Mouse (Mus musculus): Measurements from ENCODE around the gene Itga11. TPM values are rescaled to one million over a fixed set of nuclear protein-coding genes. Genes with fewer than 3 reads are reported as not detected.

The Itga11 gene
- total RNA-seq, 2 experiments from 2014 or later: not detected

GRCm38 (mm10) chr9:62679398-62679797, 1.8 kb downstream of the Itga11 start:
- ATAC-seq (ENCODE audit: poor library complexity, severe bottlenecking): no peak

DNA sequence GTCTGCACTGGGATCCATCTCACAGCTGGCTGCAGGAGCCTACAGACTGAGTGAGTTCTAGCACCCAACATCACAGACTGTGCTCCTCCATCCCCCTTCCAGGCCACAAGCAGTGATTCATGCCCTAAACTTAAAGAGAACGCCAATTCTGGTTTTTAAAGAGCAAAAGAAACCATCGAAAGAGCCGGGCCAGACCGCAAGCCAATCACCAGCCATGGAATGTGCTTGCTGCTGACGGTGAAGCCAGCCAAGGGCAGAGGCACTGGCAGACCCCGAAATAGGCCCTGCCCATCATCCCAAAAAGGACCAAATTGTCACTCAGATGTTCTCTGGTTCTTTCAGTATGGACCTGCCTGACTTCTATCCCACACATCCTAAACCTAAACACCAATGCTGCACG, 6.7 kb downstream of the Itga11 start:
- ATAC-seq (ENCODE audit: poor library complexity, severe bottlenecking): no peak

GRCm38 (mm10) chr9:62689748-62690147, 12.1 kb downstream of the Itga11 start:
- no peak for ATAC-seq (ENCODE audit: poor library complexity, severe bottlenecking)

GRCm38 (mm10) chr9:62694054-62694453, 16.4 kb downstream of the Itga11 start:
- no peak for ATAC-seq (ENCODE audit: poor library complexity, severe bottlenecking)

- ATAC-seq (ENCODE audit: poor library complexity, severe bottlenecking): no peak
Observed at GRCm38 (mm10) chr9:62695210-62695609, 17.6 kb downstream of the Itga11 start.

- ATAC-seq (ENCODE audit: poor library complexity, severe bottlenecking): no peak
Observed at GRCm38 (mm10) chr9:62696799-62697198, 19.2 kb downstream of the Itga11 start.

GRCm38 (mm10) chr9:62707267-62707666, 29.6 kb downstream of the Itga11 start:
- no peak for ATAC-seq (ENCODE audit: poor library complexity, severe bottlenecking)

GRCm38 (mm10) chr9:62707870-62708269, 30.2 kb downstream of the Itga11 start:
- ATAC-seq (ENCODE audit: poor library complexity, severe bottlenecking): no peak

DNA sequence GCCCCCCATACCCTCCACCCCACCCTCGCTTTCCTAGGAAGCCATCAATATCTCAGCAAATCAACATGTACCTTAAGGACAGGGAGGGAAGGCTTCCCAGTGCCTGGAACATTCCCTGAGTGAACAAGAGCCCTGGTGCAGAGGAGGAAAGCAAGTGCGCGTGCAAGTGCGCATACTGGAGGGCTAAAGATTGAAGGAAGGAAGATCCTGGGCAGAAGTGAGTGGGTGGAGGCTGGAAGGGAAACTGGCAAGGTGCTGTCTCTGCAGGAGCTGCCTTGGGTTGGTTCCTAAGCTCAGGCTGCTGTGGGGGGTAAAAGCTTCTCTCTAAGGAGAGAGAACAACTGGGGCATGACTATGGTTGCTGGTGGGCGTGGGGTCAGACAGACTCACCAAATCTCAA, 32.4 kb downstream of the Itga11 start:
- no peak for ATAC-seq (ENCODE audit: poor library complexity, severe bottlenecking)

DNA sequence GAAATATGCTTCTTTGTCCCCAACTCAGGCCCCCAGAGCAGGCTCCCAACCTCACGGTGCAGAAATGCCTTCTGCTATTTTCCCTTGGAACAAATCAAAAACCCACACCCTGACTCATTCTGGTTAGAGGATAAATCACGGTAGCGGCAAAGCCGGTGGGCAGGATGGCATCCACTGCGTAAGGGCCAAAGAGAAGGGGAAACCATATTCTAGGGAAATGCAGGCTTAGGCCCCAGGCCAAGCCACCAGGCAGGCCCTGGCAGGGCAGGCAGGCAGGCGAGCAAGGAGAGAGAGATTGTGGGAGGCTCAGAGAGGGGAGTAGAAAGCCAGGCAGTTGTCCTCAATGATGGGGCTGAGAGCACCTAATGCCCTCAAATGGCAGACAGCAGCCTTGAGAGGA, 34.7 kb downstream of the Itga11 start:
- ATAC-seq (ENCODE audit: poor library complexity, severe bottlenecking): no peak

DNA sequence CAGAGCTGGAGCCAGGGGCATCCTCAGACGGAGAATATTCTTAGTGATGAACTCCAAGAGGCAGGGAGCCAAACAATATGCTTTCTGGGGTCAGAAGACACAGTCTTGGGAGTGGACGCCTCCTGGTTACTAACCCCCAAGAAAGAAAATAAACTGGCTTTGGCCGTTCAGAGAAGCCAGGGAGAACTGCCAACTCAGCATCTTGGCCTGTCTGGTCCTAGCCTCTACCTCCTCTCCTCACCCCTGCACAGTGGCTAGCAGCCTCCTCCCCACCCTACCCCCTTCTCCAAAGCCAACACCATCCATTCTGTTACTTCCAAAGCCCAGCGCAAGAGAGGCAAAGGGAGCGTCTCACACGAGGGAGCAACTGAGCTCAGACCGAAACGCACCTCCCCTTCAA, 35.4 kb downstream of the Itga11 start:
- no peak for ATAC-seq (ENCODE audit: poor library complexity, severe bottlenecking)

- no peak for ATAC-seq (ENCODE audit: poor library complexity, severe bottlenecking)
Observed at GRCm38 (mm10) chr9:62714336-62714735, 36.7 kb downstream of the Itga11 start.

DNA sequence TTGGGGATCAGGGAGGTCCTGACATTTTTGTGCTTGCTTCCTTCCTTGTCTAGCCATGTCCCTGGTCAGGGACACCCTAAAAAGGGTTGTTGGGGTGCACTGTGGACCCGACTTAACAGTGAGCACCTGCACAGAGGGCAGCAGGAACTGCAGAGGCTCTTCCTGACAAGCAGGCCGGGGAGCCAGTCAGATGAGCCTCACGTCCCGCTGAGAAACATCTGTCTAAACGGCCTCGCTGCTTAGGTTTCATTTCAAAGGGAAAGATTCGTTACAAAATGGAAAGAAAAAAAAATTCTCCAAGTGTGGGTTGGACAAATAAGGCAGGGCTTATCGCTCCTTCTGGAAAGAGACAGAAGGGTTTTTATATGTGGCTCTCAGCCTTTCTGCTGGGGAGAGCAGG, 40.4 kb downstream of the Itga11 start:
- ATAC-seq (ENCODE audit: poor library complexity, severe bottlenecking): no peak

GRCm38 (mm10) chr9:62721791-62722190, 44.2 kb downstream of the Itga11 start:
- no peak for ATAC-seq (ENCODE audit: poor library complexity, severe bottlenecking)

- ATAC-seq (ENCODE audit: poor library complexity, severe bottlenecking): no peak
Observed at GRCm38 (mm10) chr9:62722716-62723115, 45.1 kb downstream of the Itga11 start.

DNA sequence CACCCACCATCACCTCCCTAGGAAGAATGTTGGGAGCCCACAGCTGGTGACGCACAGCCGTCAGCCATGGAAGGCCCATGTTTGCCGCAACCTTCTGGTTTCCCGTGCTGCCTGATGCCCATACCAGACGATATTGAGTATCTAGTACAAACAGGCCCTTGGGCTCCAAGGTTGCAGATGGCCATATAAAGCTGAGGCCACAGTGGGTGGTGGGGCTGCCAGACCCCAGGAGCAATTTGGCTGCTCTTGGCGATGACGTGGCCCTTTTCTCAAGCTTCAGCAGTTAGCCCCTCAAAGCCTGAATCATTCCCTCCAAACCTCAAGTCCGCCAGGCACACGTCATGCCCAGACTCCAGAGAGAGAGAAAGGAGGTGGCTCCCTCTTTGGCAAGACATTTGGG, 46.5 kb downstream of the Itga11 start:
- ATAC-seq (ENCODE audit: poor library complexity, severe bottlenecking): no peak

DNA sequence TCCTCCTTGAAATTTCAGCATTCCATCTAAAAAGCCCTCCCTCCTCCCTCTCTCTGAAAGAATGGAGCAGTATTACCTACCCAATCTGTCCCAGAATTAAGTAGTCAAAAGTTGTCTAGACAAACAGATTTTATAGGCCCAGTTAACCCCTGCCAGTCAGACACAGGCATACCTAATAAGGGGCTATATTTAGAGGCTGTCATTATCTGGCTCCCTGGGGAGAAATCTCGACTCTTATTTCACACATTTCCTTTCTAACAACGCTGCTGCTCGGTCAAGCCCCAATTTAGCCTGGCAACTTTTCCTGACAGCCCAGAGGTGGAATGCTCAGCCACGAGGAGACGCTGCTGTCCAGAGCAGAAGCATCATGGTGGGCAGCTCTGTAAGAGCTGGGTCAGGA, 47.6 kb downstream of the Itga11 start:
- no peak for ATAC-seq (ENCODE audit: poor library complexity, severe bottlenecking)

DNA sequence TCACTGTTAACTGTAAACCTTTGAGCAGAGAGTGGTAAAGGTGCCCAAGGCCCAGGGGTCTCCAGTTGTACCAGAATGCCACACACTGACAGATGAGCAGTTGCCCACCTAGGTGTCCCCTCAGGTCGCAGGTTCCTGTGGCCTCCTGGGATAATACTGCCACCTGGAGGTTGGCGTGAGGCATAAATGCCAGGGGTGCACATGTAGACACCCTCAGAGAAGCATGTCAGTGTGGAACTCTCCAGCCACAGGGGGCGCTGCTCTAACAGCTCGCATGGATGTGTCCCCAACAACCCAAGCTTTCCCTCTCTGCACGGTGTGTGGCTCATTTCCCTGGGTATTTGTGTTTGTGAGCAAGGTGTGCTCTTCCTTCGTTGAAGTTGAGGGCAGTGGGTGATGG, 48.8 kb downstream of the Itga11 start:
- no peak for ATAC-seq (ENCODE audit: poor library complexity, severe bottlenecking)

DNA sequence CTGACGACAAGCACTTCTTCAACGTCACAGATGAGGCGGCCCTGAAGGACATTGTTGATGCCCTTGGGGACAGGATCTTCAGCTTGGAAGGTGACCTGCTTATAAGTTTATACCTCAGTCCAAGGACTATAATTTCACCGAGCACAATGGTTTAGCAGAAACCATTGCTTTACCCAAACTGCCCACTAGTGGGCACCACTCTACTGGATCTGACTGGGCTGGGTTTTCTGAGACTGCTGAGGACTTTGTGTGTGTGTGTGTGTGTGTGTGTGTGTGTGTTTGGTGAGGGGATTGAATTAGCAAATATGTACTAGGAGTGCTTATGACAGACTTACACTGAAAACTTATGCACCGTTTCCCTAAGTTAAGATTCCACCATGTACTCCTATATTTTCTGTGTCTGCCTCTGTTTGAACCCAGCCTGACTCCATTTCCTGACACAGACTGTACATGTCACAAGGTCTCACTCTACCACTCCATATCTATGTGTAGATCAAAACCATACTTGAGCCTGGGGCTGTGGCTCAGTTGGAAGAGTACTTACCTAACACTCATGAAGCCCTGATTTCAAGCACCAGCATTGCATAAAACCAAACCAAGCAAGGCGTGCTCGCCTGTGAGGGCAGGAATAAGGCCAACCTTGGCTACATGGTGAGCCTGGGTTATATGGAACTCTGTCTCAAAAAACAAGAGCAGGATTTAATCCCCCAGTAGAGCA, 67.1 kb downstream of the Itga11 start:
- ATAC-seq (ENCODE audit: poor library complexity, severe bottlenecking): no peak

GRCm38 (mm10) chr9:62746646-62747045, 69.0 kb downstream of the Itga11 start:
- no peak for ATAC-seq (ENCODE audit: poor library complexity, severe bottlenecking)

DNA sequence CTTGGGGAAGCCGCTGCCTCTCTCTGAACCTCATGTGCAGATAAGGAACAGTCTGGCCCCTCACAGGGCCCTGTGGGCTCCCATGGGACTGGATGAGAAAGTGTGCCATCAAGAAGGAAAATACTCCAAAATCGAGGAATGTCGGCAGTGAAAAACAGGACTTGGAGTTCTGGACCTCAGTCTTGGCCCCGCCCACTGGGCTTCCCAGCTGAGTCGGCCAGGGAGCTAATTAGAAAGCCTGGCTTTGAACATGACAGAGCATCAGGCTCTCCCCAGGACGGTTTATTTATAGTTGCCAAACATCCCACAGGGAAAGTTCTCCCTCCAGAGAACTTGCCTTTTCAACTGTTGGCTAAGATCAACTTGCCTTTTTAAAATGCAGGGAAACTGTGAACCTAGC, 72.0 kb downstream of the Itga11 start:
- ATAC-seq (ENCODE audit: poor library complexity, severe bottlenecking): no peak

- ATAC-seq (ENCODE audit: poor library complexity, severe bottlenecking): no peak
Observed at GRCm38 (mm10) chr9:62750381-62750780, 72.8 kb downstream of the Itga11 start.

DNA sequence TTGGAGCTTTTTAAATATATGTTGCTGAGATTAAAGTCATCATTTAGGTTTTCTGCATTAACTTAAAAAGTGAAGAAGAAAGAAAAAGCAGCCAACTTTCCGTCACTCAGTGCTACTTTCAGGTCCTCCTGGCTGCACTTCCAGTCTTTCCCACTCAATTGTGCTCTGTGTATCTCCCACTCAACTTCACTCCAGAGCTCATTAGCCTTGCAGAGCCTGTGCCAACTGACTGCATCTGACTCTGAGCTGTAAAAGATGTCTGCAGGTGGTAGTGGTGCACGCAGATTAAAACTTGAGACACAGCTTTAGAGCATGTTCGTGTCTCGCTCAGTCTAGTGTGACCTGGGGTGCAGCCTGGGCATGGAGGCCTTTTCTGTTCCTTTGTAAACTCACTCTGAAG, 80.7 kb downstream of the Itga11 start:
- no peak for ATAC-seq (ENCODE audit: poor library complexity, severe bottlenecking)
